Mouse (Mus musculus): ENCODE data around the gene Gm20605.
"Not testable (repeated sequence)": the region's sequence is repeated elsewhere in the genome, so short reads cannot be mapped to it uniquely, and the experiment has no call there.

Gm20605 gene

DNA sequence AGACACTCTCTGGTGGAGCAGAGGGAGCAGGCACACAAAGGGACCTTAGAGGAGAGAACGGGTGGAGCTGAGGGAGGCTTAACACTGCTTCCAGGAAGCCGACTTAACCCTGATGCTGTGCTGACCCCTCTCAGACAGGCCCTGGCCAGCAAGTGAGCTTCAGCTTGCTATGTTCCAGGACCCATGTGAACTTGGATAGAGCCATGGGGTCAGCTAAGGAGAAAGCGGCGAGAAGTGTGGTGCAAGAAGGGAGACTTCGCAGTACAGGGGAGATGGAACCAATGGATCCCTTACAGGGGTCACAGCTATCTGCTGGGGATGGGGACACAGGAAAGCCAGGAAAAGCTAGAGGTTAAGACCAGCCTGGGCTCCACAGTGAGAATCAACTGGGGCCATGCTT is 15.9 kb upstream of the Gm20605 start:
- DNase-seq (ENCODE audit: low read depth, low spot score) = no peak

DNA sequence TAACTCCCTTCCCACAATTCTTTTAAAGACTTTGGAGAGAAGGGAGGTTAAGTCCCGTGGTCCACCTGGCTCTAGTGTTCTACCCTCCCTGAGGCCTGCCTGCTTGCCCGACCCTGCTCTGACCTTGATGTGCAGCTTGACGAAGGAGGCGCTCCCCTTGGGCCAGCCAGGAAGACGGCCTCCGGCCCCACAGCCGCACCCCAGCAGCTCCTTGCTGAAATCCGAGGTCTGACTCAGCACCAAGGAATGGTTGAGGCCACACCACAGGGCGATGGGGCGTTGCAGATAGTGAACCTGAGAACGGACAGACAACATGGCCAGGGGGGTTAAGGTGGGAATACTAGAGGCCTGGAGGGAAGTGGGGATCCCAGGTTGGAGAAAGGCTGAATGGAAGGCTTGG is 15.4 kb upstream of the Gm20605 start, which contains the start of gene Pcolce:
Pcolce (minus strand) TSS at position 235 of the 400 bp plus-strand sequence.
- no peak for DNase-seq (ENCODE audit: low read depth, low spot score)

DNA sequence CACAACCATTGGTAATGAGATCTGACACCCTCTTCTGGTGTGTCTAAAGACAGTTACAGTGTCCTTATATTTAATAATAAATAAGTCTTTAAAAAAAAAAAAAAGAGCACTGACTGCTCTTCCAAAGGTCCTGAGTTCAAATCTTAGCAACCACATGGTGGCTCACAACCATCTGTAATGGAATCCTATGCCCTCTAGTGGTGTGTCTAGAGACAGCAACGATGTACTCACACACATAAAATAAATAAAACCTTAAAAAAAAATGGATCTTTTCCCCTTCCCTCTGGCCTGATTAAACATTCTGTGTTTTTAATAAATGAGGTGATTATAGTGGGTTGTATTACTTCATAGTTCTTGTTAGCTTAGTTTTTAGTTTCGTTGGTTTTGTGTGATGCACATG is 14.1 kb upstream of the Gm20605 start:
- not testable (repeated sequence) for DNase-seq (ENCODE audit: low read depth, low spot score)

DNA sequence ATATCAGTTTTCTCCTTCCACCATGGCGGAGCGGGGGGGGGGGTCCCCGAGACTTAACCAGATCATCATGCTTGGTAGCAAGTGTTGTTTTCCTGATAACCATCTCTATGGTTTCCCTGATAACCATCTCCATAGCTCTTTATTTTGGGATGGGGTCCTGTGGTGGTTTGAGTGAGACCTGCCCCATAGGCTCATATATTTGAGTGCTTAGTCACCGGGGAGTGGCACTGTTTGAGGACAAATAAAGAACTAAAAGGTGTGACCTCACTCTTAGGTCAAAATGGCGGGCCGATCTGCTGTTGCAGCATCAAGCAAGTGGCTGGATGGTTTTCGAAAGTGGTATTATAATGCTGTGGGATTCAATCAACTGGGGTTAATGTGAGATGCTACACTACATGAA is 13.6 kb upstream of the Gm20605 start:
- DNase-seq (ENCODE audit: low read depth, low spot score) = no peak

DNA sequence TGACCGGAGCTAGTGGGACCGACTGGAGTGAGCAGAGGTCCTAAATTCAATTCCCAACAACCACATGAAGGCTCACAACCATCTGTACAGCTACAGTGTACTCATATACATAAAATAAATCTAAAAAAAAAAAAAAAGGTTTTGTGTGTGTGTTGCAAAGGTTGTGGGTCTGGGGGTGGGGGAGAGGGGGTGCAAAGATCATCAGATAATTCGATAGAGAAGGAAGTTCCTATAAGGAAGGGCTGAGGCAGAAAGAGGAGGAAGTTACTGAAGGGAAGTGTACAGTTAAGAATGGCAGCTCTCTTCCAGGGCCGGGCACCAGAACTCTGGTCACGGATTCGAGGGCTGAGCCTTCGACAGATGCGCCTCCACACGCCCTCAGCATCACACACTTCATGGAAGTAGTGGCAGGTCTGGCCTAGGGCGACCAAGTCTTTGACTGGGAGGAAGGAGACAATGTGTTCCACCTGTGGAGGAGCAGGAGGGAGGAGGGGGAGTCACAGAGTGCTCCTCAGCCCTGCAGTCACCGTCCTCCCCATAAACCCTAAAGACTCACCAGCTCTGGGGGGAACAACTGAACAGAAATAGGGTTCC is 4.9 kb upstream of the Gm20605 start:
- no peak for DNase-seq (ENCODE audit: low read depth, low spot score)

DNA sequence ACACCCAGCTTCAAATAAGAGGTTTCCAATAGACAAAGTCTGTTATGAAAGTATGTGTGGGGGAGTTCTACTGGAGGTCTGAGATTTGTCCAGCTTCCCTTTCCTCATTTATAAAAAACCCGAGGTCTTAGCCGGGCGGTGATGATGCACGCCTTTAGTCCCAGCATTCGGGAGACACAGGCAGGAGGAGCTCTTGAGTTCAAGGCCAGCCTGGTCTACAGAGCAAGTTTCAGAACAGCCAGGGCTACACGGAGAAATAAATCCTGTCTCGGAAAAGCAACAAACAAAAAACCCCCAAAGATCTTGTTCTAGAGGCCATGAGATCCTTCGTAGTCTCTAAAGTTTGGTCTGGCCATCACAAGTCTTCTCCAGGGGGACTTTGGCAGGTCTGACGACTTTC is 984 bp upstream of the Gm20605 start:
- no peak for DNase-seq (ENCODE audit: low read depth, low spot score)

DNA sequence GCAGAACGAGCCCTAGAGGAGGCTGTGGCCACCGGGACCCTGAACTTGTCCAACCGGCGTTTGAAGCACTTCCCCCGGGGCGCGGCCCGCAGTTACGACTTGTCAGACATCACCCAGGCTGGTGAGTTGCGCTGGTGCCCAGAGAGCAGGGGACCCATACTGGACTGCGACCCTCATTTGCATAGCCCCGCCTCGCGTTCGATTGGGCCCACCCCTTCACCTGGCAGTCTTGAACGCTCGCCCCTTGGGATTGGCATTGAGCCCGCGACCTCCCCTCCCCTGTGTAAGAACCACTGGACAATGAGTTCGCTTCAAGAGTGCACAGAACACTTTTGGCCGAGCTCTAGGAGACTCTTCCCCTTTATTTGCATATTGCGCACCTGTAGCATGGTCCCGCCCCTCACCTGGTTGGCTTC is 339 bp downstream of the Gm20605 start:
- peak; percentile 3 for DNase-seq (ENCODE audit: low read depth, low spot score)

DNA sequence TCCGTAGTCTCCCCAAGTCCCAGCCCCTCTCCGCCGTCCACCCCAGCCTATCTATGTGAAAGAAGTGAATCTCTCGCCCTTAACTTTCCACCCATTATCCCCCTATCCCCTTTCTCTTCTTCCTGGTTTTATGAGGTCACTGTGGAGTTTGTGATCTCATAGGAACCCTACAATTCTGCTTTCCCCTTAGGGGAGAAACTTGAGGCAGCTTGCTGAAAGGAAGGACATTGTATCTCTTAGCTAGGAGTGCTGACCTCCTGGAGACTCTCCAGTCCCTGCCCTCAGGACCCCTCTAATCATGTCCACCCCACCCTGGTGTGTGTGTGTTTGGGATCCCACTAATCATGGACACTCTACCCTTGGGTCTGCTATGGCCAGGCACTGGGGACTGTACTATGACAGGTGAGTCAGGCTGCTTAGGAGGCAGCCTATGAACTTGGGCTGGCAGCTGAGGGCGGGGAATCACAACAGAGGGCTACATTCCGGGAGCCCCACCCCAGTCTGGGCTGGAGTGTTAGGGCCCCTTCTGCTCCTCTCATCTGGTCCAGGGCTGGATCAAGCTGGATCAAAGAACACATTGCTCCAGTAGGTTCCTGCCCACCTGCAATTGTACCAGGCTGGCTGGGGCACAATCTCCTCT is 1.1 kb downstream of the Gm20605 start:
- DNase-seq (ENCODE audit: low read depth, low spot score) = no peak

DNA sequence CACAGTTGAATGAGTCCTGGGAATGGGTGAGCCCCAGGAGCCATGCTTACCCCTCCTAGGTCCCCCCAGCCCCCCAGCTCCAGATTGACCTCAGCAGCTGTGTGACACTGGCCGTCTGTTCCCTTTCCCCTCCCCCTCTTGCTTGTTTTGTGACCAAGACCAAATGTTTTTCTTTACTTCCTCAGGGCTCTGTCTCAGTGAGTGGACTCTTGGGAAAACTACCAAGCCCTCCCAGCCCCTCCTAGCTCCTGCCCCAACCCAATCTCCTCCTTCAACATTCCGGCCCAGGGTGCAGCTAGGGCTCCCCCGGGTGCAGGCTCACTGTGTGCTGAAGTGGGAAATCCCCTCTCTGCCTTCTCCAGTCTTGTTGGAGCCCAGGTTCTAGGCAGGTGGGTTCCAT is 1.6 kb downstream of the Gm20605 start:
- DNase-seq (ENCODE audit: low read depth, low spot score) = no peak

DNA sequence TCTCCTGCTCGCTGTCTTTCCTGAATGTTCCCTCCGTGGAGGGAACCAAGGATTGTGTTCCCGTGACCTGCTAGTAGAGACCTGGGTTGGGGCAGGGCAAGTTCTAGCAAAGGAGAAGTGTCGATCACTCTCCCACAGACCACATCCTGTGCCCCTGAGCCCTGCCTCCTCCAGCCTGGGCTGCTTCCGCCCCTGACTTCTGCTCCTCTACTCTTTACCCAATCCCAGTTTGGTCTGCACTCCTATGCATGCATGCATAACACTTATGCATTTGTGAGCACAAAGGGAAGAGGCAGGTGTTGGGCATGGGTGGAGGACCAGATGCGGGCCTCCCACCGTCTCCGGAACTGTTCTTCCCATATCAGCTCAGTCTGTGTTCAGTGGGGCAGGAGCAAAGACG is 2.2 kb downstream of the Gm20605 start:
- DNase-seq (ENCODE audit: low read depth, low spot score) = no peak

DNA sequence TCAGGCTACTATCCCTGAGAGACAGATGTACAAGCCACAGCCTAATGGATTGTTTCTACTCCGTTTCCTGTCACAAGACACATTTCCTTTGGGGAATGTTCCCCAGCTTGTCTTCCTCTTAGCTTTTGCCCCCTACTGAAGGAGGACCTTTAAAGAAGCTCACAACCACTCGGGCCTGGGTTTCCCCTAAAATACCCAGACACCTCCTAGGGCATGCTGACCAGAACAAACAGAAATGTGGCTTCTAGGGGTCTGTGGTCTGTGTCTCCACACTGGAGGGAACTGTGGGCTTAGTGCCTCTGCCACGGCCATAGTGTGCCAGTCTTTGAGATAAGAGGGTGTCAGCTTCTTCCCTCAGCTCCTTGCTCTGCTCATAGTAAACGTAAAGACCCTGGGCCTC is 2.6 kb downstream of the Gm20605 start:
- DNase-seq (ENCODE audit: low read depth, low spot score) = no peak

DNA sequence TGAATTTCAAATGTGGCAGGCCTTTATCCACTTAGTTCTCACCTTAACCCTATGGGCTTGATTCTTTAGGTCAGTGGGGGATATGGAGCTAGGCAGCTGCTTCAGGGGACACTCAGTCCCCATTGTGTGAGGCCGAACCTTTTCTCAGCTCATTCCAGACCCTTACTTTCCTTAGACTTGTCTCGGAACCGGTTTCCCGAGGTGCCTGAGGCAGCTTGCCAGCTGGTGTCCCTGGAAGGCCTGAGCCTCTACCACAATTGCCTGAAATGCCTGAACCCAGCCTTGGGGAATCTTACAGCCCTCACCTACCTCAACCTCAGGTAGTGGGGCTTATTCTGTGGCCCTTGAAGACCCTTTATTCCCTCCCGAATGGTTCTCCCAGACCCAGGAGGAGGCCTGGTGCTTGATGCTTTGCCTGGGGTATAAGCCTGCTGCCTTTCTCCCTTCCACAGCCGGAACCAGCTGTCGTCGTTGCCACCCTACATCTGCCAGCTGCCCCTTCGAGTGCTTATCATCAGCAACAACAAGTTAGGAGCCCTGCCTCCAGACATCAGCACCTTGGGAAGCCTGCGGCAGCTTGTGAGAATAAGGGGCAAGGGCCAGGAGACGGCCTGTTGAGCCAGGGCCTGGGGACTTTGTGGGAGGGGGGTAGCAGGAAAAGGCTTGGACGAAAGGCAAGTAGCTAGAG is 4.6 kb downstream of the Gm20605 start:
- DNase-seq (ENCODE audit: low read depth, low spot score) = no peak

DNA sequence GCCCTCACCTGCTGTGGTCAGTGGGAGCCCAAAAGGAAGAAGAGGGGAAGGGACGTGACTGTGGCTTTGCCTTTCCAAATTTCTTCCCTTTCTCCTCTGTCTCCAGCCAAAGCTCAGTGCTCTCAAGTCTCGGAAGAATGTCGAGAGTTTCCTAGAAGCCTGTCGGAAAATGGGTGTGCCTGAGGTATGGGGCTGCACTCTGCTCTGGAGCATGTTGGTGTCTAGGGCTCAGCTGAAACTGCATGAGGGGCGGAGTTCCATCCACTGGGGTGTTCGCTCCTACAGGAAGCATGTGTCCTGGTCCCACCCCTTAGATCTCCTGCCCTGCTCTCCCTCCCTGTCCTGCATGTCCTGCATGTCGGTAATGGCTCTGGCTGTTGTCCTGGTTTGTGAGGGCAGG is 10.5 kb downstream of the Gm20605 start:
- no peak for DNase-seq (ENCODE audit: low read depth, low spot score)

DNA sequence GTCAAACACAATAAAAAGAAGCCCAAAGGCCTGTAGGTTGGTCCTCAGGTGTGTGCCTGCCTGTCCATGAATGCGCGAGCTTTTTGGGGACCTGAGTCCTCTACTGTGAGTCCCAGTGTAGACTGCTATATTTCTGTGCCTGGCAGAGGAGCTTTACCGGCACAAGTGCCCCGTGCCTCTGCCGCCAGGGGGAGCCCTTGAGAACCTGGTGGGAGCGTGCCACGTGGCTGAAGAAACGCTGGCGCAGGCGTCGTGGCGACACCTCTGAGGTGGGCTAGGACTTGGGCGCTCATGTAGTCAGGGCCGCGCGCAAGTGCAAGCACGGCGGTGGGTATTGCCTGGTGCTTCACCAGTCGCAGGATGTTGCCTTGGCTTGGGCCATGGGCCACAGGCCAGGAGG is 12.1 kb downstream of the Gm20605 start, which contains the start of gene Sap25:
Sap25 (plus strand) TSS at position 281 of the 400 bp plus-strand sequence.
- DNase-seq (ENCODE audit: low read depth, low spot score) = no peak

DNA sequence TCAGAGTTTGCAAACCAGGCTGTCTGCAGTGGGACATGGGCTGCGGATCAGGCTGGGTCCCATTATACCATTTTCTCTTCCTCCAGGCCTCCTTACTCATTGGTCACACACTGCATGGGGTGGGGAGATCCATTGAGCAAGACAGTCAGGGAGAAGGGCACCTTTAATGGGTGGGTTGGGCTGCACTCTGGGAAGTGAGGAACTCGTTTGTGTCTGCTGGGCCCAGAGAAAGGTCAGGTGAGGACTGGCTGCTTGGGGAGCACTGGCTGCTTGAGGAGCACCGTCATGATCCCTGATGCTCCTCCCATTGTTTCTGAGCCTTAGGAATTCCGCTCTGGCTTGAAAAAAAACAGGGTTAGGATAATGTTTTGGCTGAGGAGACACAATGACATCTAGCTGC is 13.9 kb downstream of the Gm20605 start:
- DNase-seq (ENCODE audit: low read depth, low spot score) = no peak

DNA sequence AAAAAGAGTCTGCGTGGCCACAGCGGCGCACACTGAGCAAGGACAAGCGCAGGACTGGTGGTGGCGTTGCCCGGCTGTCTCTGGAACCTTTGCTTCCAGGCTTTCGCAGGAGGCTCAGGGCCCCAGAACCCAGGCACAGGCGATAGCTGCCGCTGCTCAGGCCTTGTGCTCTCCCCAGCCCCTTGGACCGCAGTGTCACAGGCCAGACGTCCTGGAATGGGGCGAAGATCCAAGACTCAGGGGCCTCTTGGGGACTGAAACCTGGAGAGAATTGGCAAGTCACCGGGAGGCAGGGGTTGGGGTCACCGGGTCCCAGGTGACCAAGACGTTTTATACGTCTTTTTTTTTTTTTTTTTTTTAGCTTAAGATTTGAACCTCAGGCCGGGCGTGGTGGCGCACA is 15.5 kb downstream of the Gm20605 start:
- DNase-seq (ENCODE audit: low read depth, low spot score) = no peak

DNA sequence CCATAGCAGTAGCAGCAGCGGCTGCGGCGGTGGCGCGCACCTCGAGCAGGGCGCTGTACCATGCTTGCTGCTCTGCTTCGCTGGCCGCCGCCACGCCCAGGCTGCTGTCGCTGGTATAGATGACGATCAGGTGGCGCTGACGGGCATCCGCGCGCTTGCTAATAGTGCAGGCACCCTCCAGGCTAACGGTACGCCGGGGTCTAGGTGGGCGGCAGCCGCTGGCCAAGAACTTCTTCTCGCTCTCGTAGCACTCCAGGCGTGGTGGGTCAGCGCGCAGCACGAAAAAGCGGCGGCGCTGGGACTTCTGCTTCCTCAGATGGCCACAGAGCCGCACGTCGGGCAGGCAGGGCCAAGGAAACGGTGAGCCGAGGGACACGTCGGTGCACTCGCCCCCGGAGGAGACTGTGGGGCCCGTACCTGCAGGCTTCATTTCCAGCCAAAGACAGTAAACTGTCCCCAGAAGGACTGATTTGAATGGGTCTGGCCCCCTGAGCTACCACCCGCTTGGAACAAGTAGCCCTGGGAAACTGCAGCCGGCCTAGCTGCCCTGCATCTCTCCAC is 16.2 kb downstream of the Gm20605 start:
- no peak for DNase-seq (ENCODE audit: low read depth, low spot score)

DNA sequence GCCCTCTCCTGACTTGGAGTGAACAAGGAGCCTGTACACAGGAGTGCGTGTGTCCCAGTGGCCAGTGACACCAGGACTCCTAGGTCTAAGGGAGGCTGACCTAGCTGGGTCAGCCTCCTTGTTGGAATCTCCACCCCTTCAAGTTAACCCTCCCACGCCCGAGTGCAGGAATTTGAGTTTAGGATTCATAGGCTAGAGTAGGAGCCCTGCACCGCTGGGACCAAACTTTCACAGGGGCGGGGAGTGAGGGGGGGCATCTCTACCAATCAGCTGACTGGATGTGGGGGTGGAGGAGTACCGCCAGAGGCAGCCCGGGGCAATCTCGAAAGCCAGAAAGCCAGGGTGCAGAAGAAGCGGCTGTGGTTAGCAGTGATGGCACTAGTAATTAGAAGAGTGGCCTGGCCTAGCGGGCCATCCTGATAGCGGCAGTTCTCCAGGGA is 16.7 kb downstream of the Gm20605 start, which contains the start of gene Irs3:
Irs3 (minus strand) TSS at position 63 of the 440 bp plus-strand sequence.
- no peak for DNase-seq (ENCODE audit: low read depth, low spot score)

DNA sequence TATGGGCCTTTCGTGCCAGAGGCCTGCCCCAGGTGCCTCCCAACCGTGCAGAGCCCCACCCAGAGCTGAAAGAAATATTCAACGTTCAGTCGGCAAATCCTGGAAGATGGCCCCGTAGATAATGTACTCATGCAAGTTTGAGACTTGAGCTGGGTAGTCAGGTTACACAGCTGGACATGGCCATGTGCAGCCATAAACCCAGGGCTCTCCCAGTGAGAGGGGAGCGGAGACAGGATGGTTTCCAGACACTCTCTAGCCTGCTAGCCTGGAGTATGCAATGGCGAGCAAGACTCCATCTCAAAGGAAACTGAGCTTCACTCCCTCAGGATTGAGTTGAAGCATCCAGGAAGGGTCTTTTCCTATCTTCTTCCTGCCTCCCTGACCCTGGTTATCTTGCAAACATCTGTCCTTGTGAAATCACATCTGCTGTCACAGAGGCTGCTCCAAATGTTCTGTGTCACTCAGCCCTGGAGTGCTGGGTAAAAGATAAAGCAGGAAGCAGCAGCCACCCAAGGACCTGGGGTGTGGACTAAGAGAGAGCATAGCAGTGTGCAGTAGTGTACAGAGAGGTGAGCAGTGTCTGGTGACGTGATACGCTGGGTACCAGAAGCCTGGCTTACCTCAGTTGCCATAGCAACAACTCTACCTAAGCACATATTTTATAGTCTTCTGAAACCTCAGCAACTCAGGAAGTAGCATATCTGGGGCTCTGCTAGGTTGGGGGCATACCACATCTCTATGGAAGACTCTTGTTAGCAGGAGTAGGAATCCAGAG is 19.0 kb downstream of the Gm20605 start:
- DNase-seq (ENCODE audit: low read depth, low spot score) = no peak

DNA sequence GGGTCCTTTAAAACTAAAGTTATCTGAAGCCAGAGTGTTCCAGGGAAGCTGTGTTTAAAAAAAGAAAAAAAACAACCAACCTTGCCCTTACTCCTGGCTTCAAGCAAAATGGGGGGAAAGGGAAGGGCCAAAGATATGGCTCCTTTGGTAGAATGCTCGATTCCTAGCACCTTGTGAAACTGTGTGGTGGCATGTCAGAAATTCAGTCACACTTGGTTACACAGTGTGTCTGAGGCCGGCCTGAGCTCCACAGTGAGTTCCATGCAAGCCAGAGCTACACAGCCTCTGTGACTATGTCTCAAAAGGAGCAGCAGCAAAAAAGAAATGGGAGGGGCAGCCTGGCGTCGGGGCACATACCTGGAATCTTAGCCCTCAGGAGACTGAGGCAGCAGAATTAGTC is 20.3 kb downstream of the Gm20605 start:
- no peak for DNase-seq (ENCODE audit: low read depth, low spot score)

DNA sequence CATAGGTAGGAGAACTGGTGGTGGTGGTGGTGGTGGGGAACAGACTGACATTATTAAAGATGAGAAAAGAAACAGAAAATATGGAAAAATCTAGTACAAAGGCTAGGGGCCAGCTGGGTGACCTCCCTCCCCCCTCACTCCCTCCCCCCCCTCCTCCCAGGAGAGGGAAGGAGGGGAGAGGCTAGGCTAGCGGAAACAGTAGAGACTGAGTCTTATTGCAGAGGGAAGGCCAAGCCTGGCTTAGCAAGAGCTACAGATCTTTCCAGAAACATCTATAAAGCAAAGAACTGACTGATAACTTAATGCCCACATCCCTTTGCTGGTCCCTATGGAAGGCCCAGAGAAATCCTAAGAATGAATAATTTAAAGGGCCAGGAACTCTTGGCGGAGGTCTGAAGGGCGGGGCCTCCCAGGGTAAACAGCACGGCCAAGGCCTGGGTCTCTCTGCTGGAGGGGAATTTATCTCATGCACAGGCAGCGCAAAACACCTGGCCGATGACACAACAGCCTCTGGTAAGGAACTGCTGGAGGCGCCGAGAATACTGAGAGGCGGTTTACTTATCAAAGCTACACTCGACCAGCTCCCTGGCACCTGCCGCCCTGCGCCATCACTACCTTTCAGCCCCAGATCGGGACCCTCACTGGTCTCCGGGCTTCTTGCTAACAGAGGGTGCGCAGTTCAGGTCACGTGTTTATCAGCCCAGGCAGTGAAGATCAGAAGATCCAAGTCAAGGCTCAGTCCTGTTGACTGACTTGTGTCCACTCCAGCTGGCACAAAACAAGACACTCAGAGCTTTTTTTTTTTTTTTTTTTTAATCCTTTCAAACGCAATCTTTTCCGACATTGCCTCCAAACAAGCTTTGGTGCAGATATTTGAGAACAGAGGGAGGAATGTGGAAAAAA is 20.9 kb downstream of the Gm20605 start:
- DNase-seq (ENCODE audit: low read depth, low spot score) = no peak

Data from brain, embryonic 18.5 days (tissue).